In genomic region chr2:48493574-48493973, GRCm38 (mm10) we compare ENCODE assay signal across 19 mouse cellular contexts.
"Had no signal": no experiment of that assay in that cellular context is flagged by ENCODE, and none has a peak within 500 bp of the region (broad histone marks: within the 10 kb centered on the region; RNA-seq: fewer than 3 reads in every experiment).

No protein-coding gene starts in this region.

- DNase-seq: layer of hippocampus, adult 9-11 months; liver; right cerebral cortex, adult 18-20 months; right cerebral cortex, postnatal 14 days; right cerebral cortex, postnatal 4 days; thymus, adult 18-20 months; thymus, postnatal 36 days had no signal

- H3K27ac ChIP-seq: layer of hippocampus, adult 2 months; limb, embryonic 13.5 days; liver, embryonic 12.5 days; liver, embryonic 15.5 days; macrophage; midbrain, embryonic 12.5 days; midbrain, embryonic 15.5 days; neural tube, embryonic 12.5 days; neural tube, embryonic 15.5 days; stomach, embryonic 15.5 days had no signal

- H3K9me3 ChIP-seq: limb, embryonic 10.5 days; limb, embryonic 13.5 days; liver, embryonic 12.5 days; liver, embryonic 15.5 days; midbrain, embryonic 12.5 days; midbrain, embryonic 15.5 days; neural tube, embryonic 12.5 days; neural tube, embryonic 15.5 days; stomach, embryonic 15.5 days had no signal

- H3K4me2 ChIP-seq: limb, embryonic 13.5 days; liver, embryonic 12.5 days; liver, embryonic 15.5 days; midbrain, embryonic 12.5 days; midbrain, embryonic 15.5 days; neural tube, embryonic 12.5 days; neural tube, embryonic 15.5 days; stomach, embryonic 15.5 days had no signal

- H3K27me3 ChIP-seq: limb, embryonic 13.5 days; liver, embryonic 12.5 days; liver, embryonic 15.5 days; midbrain, embryonic 12.5 days; midbrain, embryonic 15.5 days; neural tube, embryonic 12.5 days; neural tube, embryonic 15.5 days; stomach, embryonic 15.5 days had no signal

- H3K9ac ChIP-seq: limb, embryonic 13.5 days; liver, embryonic 12.5 days; liver, embryonic 15.5 days; midbrain, embryonic 12.5 days; midbrain, embryonic 15.5 days; neural tube, embryonic 12.5 days; neural tube, embryonic 15.5 days; stomach, embryonic 15.5 days had no signal

- H3K4me1 ChIP-seq: liver, embryonic 12.5 days; liver, embryonic 15.5 days; midbrain, embryonic 12.5 days; midbrain, embryonic 15.5 days; neural tube, embryonic 12.5 days; neural tube, embryonic 15.5 days; stomach, embryonic 15.5 days had no signal

- H3K36me3 ChIP-seq: limb, embryonic 10.5 days; limb, embryonic 13.5 days; liver, embryonic 12.5 days; liver, embryonic 15.5 days; midbrain, embryonic 12.5 days; midbrain, embryonic 15.5 days; neural tube, embryonic 12.5 days; neural tube, embryonic 15.5 days; stomach, embryonic 15.5 days had no signal

- H3K4me3 ChIP-seq: layer of hippocampus, adult 2 months; limb, embryonic 10.5 days; limb, embryonic 13.5 days; liver, embryonic 12.5 days; liver, embryonic 15.5 days; midbrain, embryonic 12.5 days; midbrain, embryonic 15.5 days; neural tube, embryonic 12.5 days; neural tube, embryonic 15.5 days; stomach, embryonic 15.5 days had no signal

- ATAC-seq: inflammation-experienced regulatory T-cells, adult 6 months; liver, embryonic 12.5 days; midbrain, embryonic 15.5 days had no signal
